Mouse (Mus musculus): Measurements from ENCODE around the gene Cd52. TPM values are rescaled to one million over a fixed set of nuclear protein-coding genes. Genes with fewer than 3 reads are reported as not detected.

Gene Cd52
- polyA plus RNA-seq, 1 experiment from 2014 or later, result 7.6 TPM

- H3K4me1 ChIP-seq (ENCODE audit: insufficient read depth, low read length), result peaks cover 22% of the 10 kb centered on the region
- H3K27me3 ChIP-seq (ENCODE audit: insufficient read depth, low read length), result peaks cover 13% of the 10 kb centered on the region
- no peak overlapping the region for H3K27ac ChIP-seq (ENCODE audit: low read length)
- no peaks in the 10 kb centered on the region for H3K9me3 ChIP-seq (ENCODE audit: low read length)
- H3K4me2 ChIP-seq (replicated peaks; ENCODE audit: low read depth, low read length), result no peak overlapping the region
- H3K9ac ChIP-seq (replicated peaks; ENCODE audit: low read length), result no peak overlapping the region
- 61% methylated on average over 18 of the region's 18 CpGs for WGBS
- no peak overlapping the region for H3K4me3 ChIP-seq (ENCODE audit: low read length)
- ATAC-seq (ENCODE audit: low FRiP score, low TSS enrichment), result no peak
- no peaks in the 10 kb centered on the region for H3K36me3 ChIP-seq (ENCODE audit: insufficient read depth, low read length)
Observed at GRCm38 (mm10) chr4:134061166-134061830, 33.6 kb downstream of the Cd52 start.

GRCm38 (mm10) chr4:134060135-134060865 lies 34.6 kb downstream of the Cd52 start, which contains the start of gene Crybg2:
Gene Crybg2, plus strand, starts transcription at chr4:134060815.
- Histone ChIP-seq H3K4me1 (ENCODE audit: insufficient read depth, low read length) (peaks cover 17% of the 10 kb centered on the region), H3K27ac (ENCODE audit: low read length) (no peak within 1 kb of the TSS), H3K36me3 (ENCODE audit: insufficient read depth, low read length) (no peaks in the 10 kb centered on the region), H3K4me2 (replicated peaks; ENCODE audit: low read depth, low read length) (no peak within 1 kb of the TSS), H3K9me3 (ENCODE audit: low read length) (no peaks in the 10 kb centered on the region), H3K4me3 (ENCODE audit: low read length) (no peak within 1 kb of the TSS), H3K9ac (replicated peaks; ENCODE audit: low read length) (no peak within 1 kb of the TSS), H3K27me3 (ENCODE audit: insufficient read depth, low read length) (peaks cover 7% of the 10 kb centered on the region)
- no peak for ATAC-seq (ENCODE audit: low FRiP score, low TSS enrichment)
- WGBS, result 52% methylated on average over 28 of the region's 28 CpGs

- H3K27me3 ChIP-seq (ENCODE audit: insufficient read depth, low read length), result peaks cover 3% of the 10 kb centered on the region; the same call in 1 of the 2 replicates
- peaks cover 13% of the 10 kb centered on the region for H3K4me1 ChIP-seq (ENCODE audit: insufficient read depth, low read length)
- H3K4me3 ChIP-seq (ENCODE audit: low read length), result no peak overlapping the region
- no peaks in the 10 kb centered on the region for H3K9me3 ChIP-seq (ENCODE audit: low read length)
- H3K9ac ChIP-seq (replicated peaks; ENCODE audit: low read length), result no peak overlapping the region
- 88% methylated on average over 6 of the region's 6 CpGs for WGBS
- no peak for ATAC-seq (ENCODE audit: low FRiP score, low TSS enrichment)
- no peak overlapping the region for H3K27ac ChIP-seq (ENCODE audit: low read length)
- H3K4me2 ChIP-seq (replicated peaks; ENCODE audit: low read depth, low read length), result no peak overlapping the region
- H3K36me3 ChIP-seq (ENCODE audit: insufficient read depth, low read length), result no peaks in the 10 kb centered on the region
Observed at GRCm38 (mm10) chr4:134058908-134059307, 36.0 kb downstream of the Cd52 start.

GRCm38 (mm10) chr4:134058166-134058715 lies 36.6 kb downstream of the Cd52 start:
- Histone ChIP-seq H3K27me3 (ENCODE audit: insufficient read depth, low read length) (peaks cover 3% of the 10 kb centered on the region; the same call in 1 of the 2 replicates), H3K9ac (replicated peaks; ENCODE audit: low read length) (no peak overlapping the region), H3K27ac (ENCODE audit: low read length) (no peak overlapping the region), H3K36me3 (ENCODE audit: insufficient read depth, low read length) (no peaks in the 10 kb centered on the region), H3K4me3 (ENCODE audit: low read length) (0 out of 2 replicates have a peak overlapping the region, but pooled peaks have one; percentile 0), H3K9me3 (ENCODE audit: low read length) (no peaks in the 10 kb centered on the region), H3K4me1 (ENCODE audit: insufficient read depth, low read length) (peaks cover 13% of the 10 kb centered on the region), H3K4me2 (replicated peaks; ENCODE audit: low read depth, low read length) (peak overlapping the region; percentile 26)
- WGBS, result 39% methylated on average over 14 of the region's 14 CpGs
- no peak for ATAC-seq (ENCODE audit: low FRiP score, low TSS enrichment)

- Histone ChIP-seq H3K9me3 (ENCODE audit: low read length) (no peaks in the 10 kb centered on the region), H3K4me2 (replicated peaks; ENCODE audit: low read depth, low read length) (no peak within 1 kb of the TSS), H3K27ac (ENCODE audit: low read length) (no peak within 1 kb of the TSS), H3K9ac (replicated peaks; ENCODE audit: low read length) (no peak within 1 kb of the TSS), H3K4me1 (ENCODE audit: insufficient read depth, low read length) (peaks cover 6% of the 10 kb centered on the region; the same call in 1 of the 2 replicates), H3K4me3 (ENCODE audit: low read length) (no peak within 1 kb of the TSS), H3K27me3 (ENCODE audit: insufficient read depth, low read length) (no peaks in the 10 kb centered on the region), H3K36me3 (ENCODE audit: insufficient read depth, low read length) (no peaks in the 10 kb centered on the region)
- WGBS, result 90% methylated on average over 3 of the region's 3 CpGs
- no peak for ATAC-seq (ENCODE audit: low FRiP score, low TSS enrichment)
Observed at GRCm38 (mm10) chr4:134053538-134053937, 41.3 kb downstream of the Cd52 start, which contains the start of gene Zfp683. Gene Zfp683, plus strand, starts transcription at chr4:134053838.

GRCm38 (mm10) chr4:134052560-134052959 lies 42.3 kb downstream of the Cd52 start:
- ATAC-seq (ENCODE audit: low FRiP score, low TSS enrichment), result no peak
- no peak overlapping the region for H3K4me2 ChIP-seq (replicated peaks; ENCODE audit: low read depth, low read length)
- no peak overlapping the region for H3K4me3 ChIP-seq (ENCODE audit: low read length)
- WGBS, result 25% methylated on average over 8 of the region's 8 CpGs
- no peaks in the 10 kb centered on the region for H3K9me3 ChIP-seq (ENCODE audit: low read length)
- no peaks in the 10 kb centered on the region for H3K36me3 ChIP-seq (ENCODE audit: insufficient read depth, low read length)
- no peaks in the 10 kb centered on the region for H3K4me1 ChIP-seq (ENCODE audit: insufficient read depth, low read length)
- no peak overlapping the region for H3K27ac ChIP-seq (ENCODE audit: low read length)
- H3K27me3 ChIP-seq (ENCODE audit: insufficient read depth, low read length), result no peaks in the 10 kb centered on the region
- no peak overlapping the region for H3K9ac ChIP-seq (replicated peaks; ENCODE audit: low read length)

GRCm38 (mm10) chr4:134051912-134052311 lies 43.0 kb downstream of the Cd52 start:
- no peak for ATAC-seq (ENCODE audit: low FRiP score, low TSS enrichment)
- Histone ChIP-seq H3K9ac (replicated peaks; ENCODE audit: low read length) (no peak overlapping the region), H3K27me3 (ENCODE audit: insufficient read depth, low read length) (no peaks in the 10 kb centered on the region), H3K4me2 (replicated peaks; ENCODE audit: low read depth, low read length) (no peak overlapping the region), H3K4me3 (ENCODE audit: low read length) (no peak overlapping the region), H3K27ac (ENCODE audit: low read length) (no peak overlapping the region), H3K4me1 (ENCODE audit: insufficient read depth, low read length) (no peaks in the 10 kb centered on the region), H3K36me3 (ENCODE audit: insufficient read depth, low read length) (no peaks in the 10 kb centered on the region), H3K9me3 (ENCODE audit: low read length) (no peaks in the 10 kb centered on the region)
- WGBS, result 85% methylated on average over 5 of the region's 5 CpGs

- no peak for ATAC-seq (ENCODE audit: low FRiP score, low TSS enrichment)
- 56% methylated on average over 5 of the region's 5 CpGs for WGBS
Observed at GRCm38 (mm10) chr4:134047648-134048047, 47.2 kb downstream of the Cd52 start.

GRCm38 (mm10) chr4:134043041-134043440 lies 51.8 kb downstream of the Cd52 start:
- 56% methylated on average over 2 of the region's 2 CpGs for WGBS
- no peak overlapping the region for H3K27ac ChIP-seq (ENCODE audit: low read length)
- H3K36me3 ChIP-seq (ENCODE audit: insufficient read depth, low read length), result no peaks in the 10 kb centered on the region
- no peaks in the 10 kb centered on the region for H3K9me3 ChIP-seq (ENCODE audit: low read length)
- H3K4me1 ChIP-seq (ENCODE audit: insufficient read depth, low read length), result peaks cover 7% of the 10 kb centered on the region; the same call in 1 of the 2 replicates
- H3K9ac ChIP-seq (replicated peaks; ENCODE audit: low read length), result no peak overlapping the region
- H3K4me3 ChIP-seq (ENCODE audit: low read length), result no peak overlapping the region
- H3K27me3 ChIP-seq (ENCODE audit: insufficient read depth, low read length), result no peaks in the 10 kb centered on the region
- H3K4me2 ChIP-seq (replicated peaks; ENCODE audit: low read depth, low read length), result no peak overlapping the region
- ATAC-seq (ENCODE audit: low FRiP score, low TSS enrichment), result no peak

More at GRCm38 (mm10) chr4:134047648-134048047, 47.2 kb downstream of the Cd52 start:
- no peaks in the 10 kb centered on the region for H3K36me3 ChIP-seq (ENCODE audit: insufficient read depth, low read length)
- no peaks in the 10 kb centered on the region for H3K27me3 ChIP-seq (ENCODE audit: insufficient read depth, low read length)
- H3K4me1 ChIP-seq (ENCODE audit: insufficient read depth, low read length), result no peaks in the 10 kb centered on the region
- H3K4me3 ChIP-seq (ENCODE audit: low read length), result no peak overlapping the region
- no peak overlapping the region for H3K4me2 ChIP-seq (replicated peaks; ENCODE audit: low read depth, low read length)
- no peaks in the 10 kb centered on the region for H3K9me3 ChIP-seq (ENCODE audit: low read length)
- no peak overlapping the region for H3K9ac ChIP-seq (replicated peaks; ENCODE audit: low read length)
- H3K27ac ChIP-seq (ENCODE audit: low read length), result no peak overlapping the region
